Comparison of ENCODE assay signal across 34 mouse cellular contexts in genomic region chr3:101722001-101722400, GRCm38 (mm10).
"Had no signal": no experiment of that assay in that cellular context is flagged by ENCODE, and none has a peak within 500 bp of the region (broad histone marks: within the 10 kb centered on the region; RNA-seq: fewer than 3 reads in every experiment).

No protein-coding gene starts in this region.

- H3K36me3 ChIP-seq: heart, embryonic 12.5 days; heart, embryonic 13.5 days; heart, embryonic 15.5 days; hindbrain, embryonic 10.5 days; hindbrain, embryonic 12.5 days; hindbrain, embryonic 13.5 days; hindbrain, embryonic 15.5 days; intestine, embryonic 15.5 days; kidney, embryonic 15.5 days had no signal

- H3K9me3 ChIP-seq: heart, embryonic 12.5 days; heart, embryonic 13.5 days; heart, embryonic 15.5 days; hindbrain, embryonic 10.5 days; hindbrain, embryonic 12.5 days; hindbrain, embryonic 13.5 days; hindbrain, embryonic 15.5 days; intestine, embryonic 15.5 days; kidney, embryonic 15.5 days had no signal

- H3K4me2 ChIP-seq: heart, embryonic 12.5 days; heart, embryonic 13.5 days; heart, embryonic 15.5 days; hindbrain, embryonic 12.5 days; hindbrain, embryonic 13.5 days; hindbrain, embryonic 14.5 days; hindbrain, embryonic 15.5 days; intestine, embryonic 15.5 days; kidney, embryonic 15.5 days had no signal

- H3K4me3 ChIP-seq: heart, embryonic 12.5 days; heart, embryonic 13.5 days; heart, embryonic 15.5 days; hindbrain, embryonic 10.5 days; hindbrain, embryonic 12.5 days; hindbrain, embryonic 13.5 days; hindbrain, embryonic 15.5 days; intestine, embryonic 15.5 days; kidney, embryonic 15.5 days; layer of hippocampus, adult 2 months; left cerebral cortex, adult 2 months had no signal

- H3K27me3 ChIP-seq: heart, embryonic 12.5 days; heart, embryonic 13.5 days; heart, embryonic 15.5 days; hindbrain, embryonic 12.5 days; hindbrain, embryonic 13.5 days; hindbrain, embryonic 15.5 days; intestine, embryonic 15.5 days had no signal

- H3K27ac ChIP-seq: hindbrain, embryonic 10.5 days; hindbrain, embryonic 12.5 days; hindbrain, embryonic 13.5 days; hindbrain, embryonic 14.5 days; hindbrain, embryonic 15.5 days; hindbrain, postnatal 0 days; intestine, embryonic 15.5 days; kidney, embryonic 15.5 days; kidney, postnatal 0 days; layer of hippocampus, adult 2 months; left cerebral cortex, adult 2 months had no signal

- H3K4me1 ChIP-seq: heart, embryonic 15.5 days; hindbrain, embryonic 10.5 days; hindbrain, embryonic 12.5 days; hindbrain, embryonic 15.5 days; intestine, embryonic 15.5 days had no signal

- DNase-seq: heart, postnatal 10 days; heart, postnatal 14 days; heart, postnatal 36 days; heart, postnatal 4 days; kidney, adult 11 months; kidney, adult 18-20 months; kidney, adult 2 months; kidney, adult 8-10 months; kidney, adult 9 months; kidney, postnatal 10 days; kidney, postnatal 14 days; kidney, postnatal 25 days; kidney, postnatal 36 days; kidney, postnatal 4 days; layer of hippocampus, adult 9-11 months; layer of hippocampus, postnatal 36 days had no signal

- ATAC-seq: hindbrain, embryonic 16.5 days; hindbrain, postnatal 0 days; inflammation-experienced regulatory T-cells, adult 6 months; intestine, embryonic 15.5 days; intestine, embryonic 16.5 days; intestine, postnatal 0 days had no signal

- H3K9ac ChIP-seq: heart, embryonic 12.5 days; heart, embryonic 13.5 days; heart, embryonic 15.5 days; hindbrain, embryonic 12.5 days; hindbrain, embryonic 13.5 days; hindbrain, embryonic 14.5 days; hindbrain, embryonic 15.5 days; intestine, embryonic 15.5 days; kidney, embryonic 15.5 days had no signal
